Mouse (Mus musculus) right cerebral cortex, postnatal 14 days (tissue): ENCODE results near the gene Kcnk2.

ENCODE experiments used
- DNase-seq: peaks from one replicate; pipeline ENCODE4 v3.0.0; 2022

Kcnk2 gene

DNA sequence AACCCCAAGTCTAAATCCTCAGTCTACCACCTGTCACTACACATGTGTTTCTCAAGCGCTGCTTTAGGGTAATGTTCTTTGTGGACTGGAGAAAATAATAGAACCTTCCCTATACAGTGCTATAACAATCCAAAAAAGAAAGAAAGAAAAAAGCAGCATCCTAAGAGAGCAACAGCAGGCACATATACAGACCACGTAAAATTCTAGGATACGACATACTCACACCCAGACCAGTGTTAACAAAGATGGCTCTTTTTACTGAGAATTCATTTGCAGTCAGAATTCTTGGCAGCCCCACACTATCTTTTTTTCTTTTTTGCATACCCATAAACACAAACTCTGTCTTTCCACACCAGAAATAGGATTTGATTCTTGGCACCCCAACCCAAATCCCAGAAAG is 187.6 kb downstream of the Kcnk2 start:
- no peak for DNase-seq

DNA sequence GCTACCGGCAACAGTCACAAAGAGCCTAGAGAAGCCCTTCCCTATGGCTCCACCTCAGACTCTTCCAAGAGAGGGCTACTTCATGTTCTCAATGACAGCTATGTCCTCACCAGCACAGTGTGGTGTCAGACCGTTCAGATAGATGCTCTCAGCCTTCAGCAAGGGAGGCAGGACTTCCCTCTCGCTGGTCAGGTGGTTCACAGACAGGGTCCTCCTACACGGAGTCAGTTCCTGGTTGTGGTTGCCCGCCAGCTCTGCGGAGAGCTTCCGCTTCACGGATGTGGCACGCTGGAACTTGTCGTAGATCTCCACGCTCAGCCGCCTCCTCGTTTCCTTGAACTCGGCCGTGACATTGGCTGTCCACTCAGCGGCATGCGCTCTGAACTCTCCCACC is 192.4 kb downstream of the Kcnk2 start:
- no peak for DNase-seq

DNA sequence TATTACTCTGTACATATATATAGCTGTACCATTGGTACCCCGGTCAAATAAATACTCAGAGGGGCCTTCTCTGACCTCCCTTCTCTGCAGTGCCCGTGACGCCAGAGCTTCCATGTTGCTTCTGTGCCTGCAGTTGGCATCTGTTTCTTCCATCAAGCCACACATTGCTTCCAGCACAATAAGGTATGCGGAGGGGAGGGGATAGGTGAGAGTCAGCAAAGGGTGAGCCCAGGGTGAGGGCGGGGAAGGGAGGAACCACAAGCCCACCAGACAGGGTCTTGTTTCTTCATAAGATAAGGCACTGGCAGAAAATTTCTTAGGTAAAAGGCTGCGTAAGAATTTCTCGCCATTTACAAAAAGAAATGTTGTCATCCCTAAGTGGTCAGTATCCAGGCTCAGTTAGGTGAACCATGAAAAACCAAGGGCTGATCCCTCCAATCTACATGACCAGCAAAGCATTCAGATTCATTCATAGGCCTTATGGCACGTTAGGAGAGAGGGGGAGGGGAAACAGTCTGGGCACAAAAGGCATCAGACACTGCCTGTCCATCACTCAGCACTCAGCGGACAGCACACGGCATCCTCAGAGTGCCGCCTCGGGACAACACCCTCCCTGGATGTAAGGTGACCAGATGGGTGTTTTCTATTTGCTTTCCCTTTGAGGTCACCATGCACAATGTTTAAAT is 192.9 kb downstream of the Kcnk2 start:
- no peak for DNase-seq

DNA sequence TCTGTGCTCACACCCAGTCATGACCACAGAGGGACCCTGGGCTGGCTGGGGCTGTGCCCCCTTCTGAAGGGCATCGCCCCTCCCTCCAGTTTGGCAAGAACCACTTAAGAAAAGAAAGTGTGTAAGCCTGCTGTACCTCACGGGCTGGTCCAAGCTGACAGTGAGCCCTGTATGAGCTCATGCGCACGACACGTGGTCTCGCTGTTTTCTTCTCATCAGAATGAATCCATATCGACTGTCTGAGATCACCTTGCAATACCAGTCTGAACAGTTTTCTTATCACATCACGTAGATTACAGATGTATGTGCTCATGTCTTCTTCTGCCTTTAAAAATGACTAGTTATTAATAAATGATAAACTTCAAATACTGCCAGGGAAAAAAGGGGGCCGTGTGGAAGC is 193.5 kb downstream of the Kcnk2 start:
- no peak for DNase-seq

DNA sequence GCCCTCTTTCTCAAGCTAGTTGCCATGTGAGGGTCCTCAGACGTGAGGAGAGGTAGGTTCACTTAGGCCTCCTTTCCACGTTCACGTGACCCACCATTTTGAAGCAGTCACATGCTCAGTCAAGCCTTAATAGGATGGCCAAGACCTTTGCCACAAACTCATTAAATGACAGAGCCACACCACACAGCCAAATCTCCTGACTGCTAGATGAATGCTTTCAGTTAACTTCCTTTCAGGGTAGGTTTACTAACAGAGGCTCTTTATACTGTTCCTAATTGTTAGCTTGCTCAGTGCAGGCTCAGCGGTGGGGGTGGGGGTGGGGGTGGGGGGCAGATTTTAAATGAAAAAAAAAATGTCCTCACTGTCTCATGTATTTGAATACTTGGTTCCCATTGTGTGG is 206.3 kb downstream of the Kcnk2 start:
- DNase-seq, result no peak

DNA sequence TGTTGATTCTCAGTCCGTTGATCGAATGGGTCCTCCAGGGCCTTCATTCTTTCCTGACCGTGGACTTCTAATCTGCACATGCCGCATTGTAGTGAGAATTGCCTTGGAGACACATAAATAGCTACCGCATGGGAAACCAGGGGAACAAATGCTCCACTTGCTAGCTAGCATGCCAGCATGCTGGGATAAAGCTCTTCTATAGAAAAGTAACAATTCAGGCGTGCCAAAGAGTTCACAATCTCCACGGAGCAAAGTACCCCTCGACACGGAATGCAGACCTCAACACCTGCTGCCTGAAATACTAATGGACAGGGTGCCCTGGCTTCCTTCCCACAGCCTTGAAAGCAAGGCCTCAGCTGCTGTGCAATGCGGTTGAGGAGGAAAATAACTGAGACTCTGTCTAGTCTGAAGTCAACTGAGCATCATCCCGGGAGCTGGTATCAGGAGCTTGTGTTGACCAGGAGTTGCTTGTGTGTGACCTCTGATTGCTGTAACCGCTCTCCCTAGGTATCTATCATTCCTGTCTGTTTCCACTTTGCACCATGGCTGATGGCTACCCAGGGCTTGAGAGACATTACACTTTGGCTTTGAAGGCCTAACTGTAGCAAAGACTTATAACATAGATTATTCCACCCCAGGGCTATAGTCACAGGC is 214.2 kb downstream of the Kcnk2 start:
- peak; percentile 41 for DNase-seq

DNA sequence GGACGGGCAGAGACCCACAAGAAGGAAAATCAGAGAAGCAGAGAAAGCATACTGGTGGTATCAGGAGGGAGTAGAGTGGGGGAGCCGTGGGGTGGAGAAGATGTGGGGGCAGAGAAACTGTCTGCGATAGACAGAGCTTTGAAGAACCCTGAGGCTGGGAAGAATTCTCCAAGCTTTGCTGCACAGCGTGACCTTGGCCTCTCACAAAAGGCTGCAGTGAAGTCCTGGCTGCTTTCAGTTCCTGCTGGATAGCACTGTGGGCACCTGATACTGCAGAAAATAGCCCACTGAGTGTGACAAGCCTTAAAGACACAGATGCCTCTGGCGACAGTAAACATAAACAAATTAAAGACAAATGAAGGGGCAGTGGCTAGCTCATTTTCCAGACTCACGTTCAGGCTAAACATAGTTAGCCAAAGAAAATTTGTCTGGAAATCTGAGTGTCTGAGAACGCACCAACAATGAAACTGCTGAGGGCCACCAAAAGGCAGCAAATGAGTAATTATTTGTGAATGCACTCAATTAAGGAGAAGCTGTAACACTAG is 216.8 kb downstream of the Kcnk2 start:
- no peak for DNase-seq

DNA sequence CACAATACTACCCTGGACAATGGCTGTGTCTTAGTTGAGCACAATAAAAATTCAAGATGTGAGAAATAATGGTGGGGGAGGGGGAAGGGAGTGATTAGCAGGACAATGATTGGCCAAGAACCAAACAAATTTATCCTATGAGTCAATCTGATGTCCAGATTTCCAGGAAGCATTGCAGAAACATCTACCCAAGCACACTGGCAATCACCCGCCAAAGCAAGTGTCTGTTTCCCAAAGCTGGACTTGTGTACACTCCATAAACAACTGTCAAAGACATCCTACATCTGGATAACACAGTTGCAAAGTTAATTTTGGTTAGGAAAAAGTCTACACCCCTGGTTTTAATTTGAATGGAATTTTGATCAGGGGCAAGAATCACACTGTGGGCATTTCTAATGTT is 224.3 kb downstream of the Kcnk2 start:
- no peak for DNase-seq

DNA sequence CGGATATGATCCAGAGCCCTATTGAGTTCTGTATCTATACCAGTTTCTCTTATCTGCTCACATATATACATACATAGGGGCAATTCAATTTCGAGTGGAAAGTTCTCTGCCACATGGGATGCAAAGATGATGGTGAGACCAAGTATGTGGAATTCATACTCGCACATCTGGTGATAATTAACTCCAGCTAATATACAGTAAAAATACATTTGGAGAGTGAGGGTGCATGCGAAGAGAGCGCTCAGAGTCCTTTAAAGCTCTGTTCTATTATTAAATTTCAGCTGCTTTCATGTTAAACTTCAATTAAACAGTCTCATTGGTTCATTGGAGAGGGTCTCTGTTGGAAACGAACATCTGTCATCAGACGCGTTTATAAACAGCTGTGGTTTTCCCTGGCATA is 228.6 kb downstream of the Kcnk2 start:
- no peak for DNase-seq

DNA sequence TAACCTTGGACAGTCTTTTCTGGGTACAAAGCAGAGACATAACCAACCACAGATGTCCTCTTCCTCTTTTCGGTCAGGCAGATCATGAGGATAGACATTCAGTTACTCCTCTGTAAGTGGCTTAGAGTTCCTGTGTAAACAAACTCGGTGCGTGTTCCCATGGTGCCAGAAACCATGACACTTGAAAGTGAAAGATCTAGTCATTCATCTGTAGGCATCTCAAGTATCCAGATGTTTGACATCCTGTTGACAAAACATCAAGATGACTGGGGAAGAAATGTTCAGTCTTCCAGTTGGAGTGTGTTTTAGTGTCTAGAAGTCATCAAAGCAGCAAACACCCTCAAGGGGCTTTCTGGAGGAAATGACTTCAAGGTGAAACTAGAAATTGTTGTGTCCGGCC is 230.9 kb downstream of the Kcnk2 start:
- DNase-seq, result no peak

DNA sequence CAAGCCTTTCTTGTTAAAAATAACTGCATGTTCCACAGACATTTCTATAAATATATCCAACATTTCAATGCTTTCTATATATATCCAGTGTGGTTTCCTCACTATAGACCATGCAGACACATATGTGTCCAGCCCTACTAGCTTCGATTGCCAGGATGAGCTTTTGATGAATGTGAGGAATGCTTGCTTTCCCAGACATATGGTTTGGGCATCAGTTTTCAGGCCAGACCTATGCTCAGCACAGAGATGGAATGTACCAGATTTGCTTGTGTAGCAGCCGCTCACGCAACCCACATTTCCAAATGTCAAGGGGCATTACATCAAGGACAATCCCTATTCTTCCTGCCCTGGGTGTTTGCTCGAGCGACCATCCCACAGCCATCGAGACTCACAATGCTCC is 236.3 kb downstream of the Kcnk2 start:
- no peak for DNase-seq

DNA sequence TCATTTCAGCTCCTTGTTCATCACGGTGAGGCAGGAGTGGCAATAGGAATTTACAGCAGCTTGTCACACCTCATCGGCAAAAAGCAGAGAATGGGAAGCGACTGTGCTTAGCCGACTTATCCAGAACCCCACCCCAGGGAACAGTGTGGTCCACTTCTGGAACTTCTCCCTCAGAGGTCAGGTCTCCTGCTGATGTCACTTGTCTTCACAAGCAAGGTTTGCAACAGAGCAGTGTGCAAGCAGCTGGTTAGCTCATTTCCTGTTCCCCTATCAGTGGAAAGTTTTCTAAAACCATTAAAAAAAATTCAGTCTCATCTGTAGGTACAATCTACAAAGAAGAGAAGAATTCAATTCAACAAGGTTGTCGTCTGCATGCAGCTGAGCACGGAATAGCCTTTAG is 236.9 kb downstream of the Kcnk2 start:
- no peak for DNase-seq

DNA sequence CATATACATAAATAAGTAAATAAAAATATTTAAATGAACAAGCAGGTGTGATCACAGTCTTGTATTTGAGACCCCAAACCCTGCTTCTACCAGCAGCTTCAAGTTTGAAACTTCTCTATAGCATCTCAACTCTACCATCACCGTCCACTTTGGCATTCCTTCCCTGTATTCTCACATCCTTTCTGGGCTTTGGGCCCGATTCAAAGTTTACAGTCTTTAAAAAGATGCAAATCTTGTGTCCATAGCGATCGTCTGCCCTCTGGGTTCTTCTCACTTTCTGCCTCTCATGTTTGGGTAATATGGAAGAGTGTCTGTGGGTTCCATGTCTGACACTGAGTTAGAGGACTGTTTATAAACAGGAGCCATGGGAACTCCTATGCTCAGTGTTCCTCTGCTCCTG is 237.4 kb downstream of the Kcnk2 start:
- no peak for DNase-seq

DNA sequence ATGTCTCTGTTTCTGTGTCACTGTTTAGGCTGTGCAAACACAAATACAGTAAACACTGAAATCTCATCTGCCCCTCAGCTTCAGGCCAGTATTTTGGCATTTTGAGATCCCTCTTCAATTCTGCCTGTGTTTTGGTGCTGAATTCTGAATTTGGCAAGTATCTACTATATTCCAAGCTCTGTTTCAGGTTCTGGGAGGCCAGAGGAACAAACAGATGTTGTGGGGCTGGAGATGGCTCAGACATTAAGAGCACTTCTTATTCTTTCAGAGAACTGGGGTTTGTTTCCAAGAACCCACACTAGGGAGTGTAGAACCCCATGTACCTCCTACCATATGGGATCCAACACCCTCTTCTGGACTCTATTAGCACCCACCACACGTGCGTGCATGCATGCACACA is 237.8 kb downstream of the Kcnk2 start:
- DNase-seq, result no peak
